Mouse (Mus musculus) left cerebral cortex, postnatal 36 days (tissue): ENCODE measurements around the gene Hoxb2. TPM values are rescaled to one million over a fixed set of nuclear protein-coding genes. Genes with fewer than 3 reads are reported as not detected.
A peak's percentile ranks its signal among the peaks of the same experiment; 100 is the strongest.

Source experiments
- DNase-seq, 2 experiments: peaks; one replicate each; pipeline ENCODE4 v3.0.0; 2021 to 2022; ENCODE audit warnings: low spot score in 2 of 2, mixed read lengths in 1 of 2
- intact Hi-C: fragments of 180-260 bp; cut with DNase I; formaldehyde crosslinking; loops from one replicate; pipeline ENCODE4 v1.15.1; 2025
- microRNA-seq: library from miRNA; unstranded; fragments of <30 nt; microRNA quantifications from one replicate; pipeline ENCODE4 v1.2.0, GENCODE M21; 2022
- total RNA-seq, 2 experiments: library from RNA; stranded (reverse); gene quantifications; 2 replicates each; pipeline ENCODE4 v1.2.3; 2021

The Hoxb2 gene
- total RNA-seq, 2 experiments from 2014 or later: not detected

GRCm38 (mm10) chr11:96368686-96369085, 18.4 kb downstream of the Hoxb2 start:
- intact Hi-C loops: loop anchor here (10.0 kb wide), 1 partner anchor 454 kb away; the partner anchor contains the start of gene B4galnt2
- DNase-seq: no peak

- intact Hi-C loops: loop anchor here (10.0 kb wide), 1 partner anchor 454 kb away; the partner anchor contains the start of gene B4galnt2
Measured at GRCm38 (mm10) chr11:96369140-96369539, 18.8 kb downstream of the Hoxb2 start.

GRCm38 (mm10) chr11:96371726-96372125, 21.4 kb downstream of the Hoxb2 start:
- intact Hi-C loops: no loop called here
- no peak for DNase-seq

More at GRCm38 (mm10) chr11:96369140-96369539, 18.8 kb downstream of the Hoxb2 start:
- no peak for DNase-seq

GRCm38 (mm10) chr11:96372519-96372918, 22.2 kb downstream of the Hoxb2 start:
- intact Hi-C loops: no loop called here
- no peak for DNase-seq

- intact Hi-C loops: no loop called here
- no peak for DNase-seq
Measured at GRCm38 (mm10) chr11:96374810-96375209, 24.5 kb downstream of the Hoxb2 start.

- no peak for DNase-seq
- intact Hi-C loops: no loop called here
Measured at GRCm38 (mm10) chr11:96383381-96383780, 33.1 kb downstream of the Hoxb2 start.

GRCm38 (mm10) chr11:96387635-96388034, 37.3 kb downstream of the Hoxb2 start:
- intact Hi-C loops: no loop called here
- no peak for DNase-seq

GRCm38 (mm10) chr11:96396772-96397626, 46.7 kb downstream of the Hoxb2 start:
- intact Hi-C loops: no loop called here

GRCm38 (mm10) chr11:96397806-96398335, 47.5 kb downstream of the Hoxb2 start:
- no peak for DNase-seq
- intact Hi-C loops: no loop called here

More at GRCm38 (mm10) chr11:96396772-96397626, 46.7 kb downstream of the Hoxb2 start:
- no peak for DNase-seq

- intact Hi-C loops: no loop called here
- DNase-seq: no peak
Measured at GRCm38 (mm10) chr11:96399923-96400322, 49.6 kb downstream of the Hoxb2 start.

Small RNA genes within 50 kb of the gene (microRNA-seq; reads per million reads assigned to microRNA genes)
- gene Mir10a: 10.4 reads per million, percentile 30 among the genes with 10 or more reads in this experiment

Other genes starting within 250 kb of the Hoxb2 start
- not detected for gene Calcoco2, start 238.6 kb upstream of the Hoxb2 start, total RNA-seq
- under 1 TPM in 1 of 2 experiments, not detected in 1; 0.10 TPM for gene Ttll6, start 216.7 kb upstream of the Hoxb2 start, total RNA-seq
- gene Hoxb13, start 156.2 kb upstream of the Hoxb2 start, total RNA-seq: not detected
- not detected for gene Hoxb9, start 79.1 kb upstream of the Hoxb2 start, total RNA-seq
- not detected for gene Hoxb8, start 68.6 kb upstream of the Hoxb2 start, total RNA-seq
- gene Hoxb7, start 63.9 kb upstream of the Hoxb2 start, total RNA-seq: not detected
- gene Hoxb6, start 58.0 kb upstream of the Hoxb2 start, total RNA-seq: not detected
- not detected for gene Hoxb5, start 47.2 kb upstream of the Hoxb2 start, total RNA-seq
- gene Hoxb4, start 32.3 kb upstream of the Hoxb2 start, total RNA-seq: not detected
- not detected for gene Hoxb3, start 27.2 kb upstream of the Hoxb2 start, total RNA-seq
- gene Hoxb1, start 15.2 kb downstream of the Hoxb2 start, total RNA-seq: not detected
- gene Skap1, start 114.1 kb downstream of the Hoxb2 start, total RNA-seq: 1 to 10 TPM; 2.5 to 2.7 TPM